Mouse (Mus musculus) heart, embryonic 12.5 days (tissue): ENCODE measurements around the gene Cdk17. TPM values are rescaled to one million over a fixed set of nuclear protein-coding genes. Genes with fewer than 3 reads are reported as not detected.

Experiments used
- ATAC-seq: fragments of 200-750 bp; cut with Nextera tagmentation; 2 replicates; pipeline ENCODE4 v1.8.0; 2017; ENCODE audit warnings: moderate TSS enrichment, moderate library complexity; ENCODE audit not compliant: insufficient number of reproducible peaks, low FRiP score
- H3K27ac ChIP-seq: fragments of 300-500 bp; sonication (generic); 2 replicates; pipeline ENCODE4 v1.5.1; 2016; ENCODE audit warnings: mild to moderate bottlenecking, moderate library complexity; ENCODE audit not compliant: poor library complexity, severe bottlenecking
- H3K27me3 ChIP-seq: fragments of 300-500 bp; sonication (generic); replicated peaks from 2 replicates; pipeline ENCODE4 v1.6.1; 2016; ENCODE audit warnings: mild to moderate bottlenecking, moderate library complexity
- H3K36me3 ChIP-seq: fragments of 300-500 bp; sonication (generic); 2 replicates; pipeline ENCODE4 v1.6.1; 2016; ENCODE audit warnings: mild to moderate bottlenecking, moderate library complexity
- H3K4me1 ChIP-seq: fragments of 300-500 bp; sonication (generic); replicated peaks from 2 replicates; pipeline ENCODE4 v1.6.1; 2016; ENCODE audit warnings: mild to moderate bottlenecking
- H3K4me2 ChIP-seq: fragments of 300-500 bp; sonication (generic); 2 replicates; pipeline ENCODE4 v1.6.1; 2016; ENCODE audit warnings: mild to moderate bottlenecking, moderate library complexity
- H3K4me3 ChIP-seq: fragments of 300-500 bp; sonication (generic); 2 replicates; pipeline ENCODE4 v1.5.1; 2016; ENCODE audit warnings: mild to moderate bottlenecking
- H3K9ac ChIP-seq: fragments of 300-500 bp; sonication (generic); 2 replicates; pipeline ENCODE4 v1.6.1; 2016; ENCODE audit warnings: mild to moderate bottlenecking, moderate library complexity
- H3K9me3 ChIP-seq: fragments of 300-500 bp; sonication (generic); replicated peaks from 2 replicates; pipeline ENCODE4 v1.6.1; 2016; ENCODE audit warnings: mild to moderate bottlenecking, moderate library complexity
- WGBS: fragments of 180-500 bp; shearing (Covaris S2); methylation state at CpG from one replicate; pipeline ENCODE4 v1.1.7; 2016; 5-methylcytosine and 5-hydroxymethylcytosine counted together
- polyA plus RNA-seq: library from polyadenylated mRNA; unstranded; fragments of >200 nt; fragmentation: Nextera tagmentation; extraction: Ambion mirVana; gene quantifications from 2 replicates; pipeline ENCODE4 v1.2.1, GENCODE M21; 2016

Cdk17 gene
- polyA plus RNA-seq, 1 experiment from 2014 or later, result 25.2 TPM

DNA sequence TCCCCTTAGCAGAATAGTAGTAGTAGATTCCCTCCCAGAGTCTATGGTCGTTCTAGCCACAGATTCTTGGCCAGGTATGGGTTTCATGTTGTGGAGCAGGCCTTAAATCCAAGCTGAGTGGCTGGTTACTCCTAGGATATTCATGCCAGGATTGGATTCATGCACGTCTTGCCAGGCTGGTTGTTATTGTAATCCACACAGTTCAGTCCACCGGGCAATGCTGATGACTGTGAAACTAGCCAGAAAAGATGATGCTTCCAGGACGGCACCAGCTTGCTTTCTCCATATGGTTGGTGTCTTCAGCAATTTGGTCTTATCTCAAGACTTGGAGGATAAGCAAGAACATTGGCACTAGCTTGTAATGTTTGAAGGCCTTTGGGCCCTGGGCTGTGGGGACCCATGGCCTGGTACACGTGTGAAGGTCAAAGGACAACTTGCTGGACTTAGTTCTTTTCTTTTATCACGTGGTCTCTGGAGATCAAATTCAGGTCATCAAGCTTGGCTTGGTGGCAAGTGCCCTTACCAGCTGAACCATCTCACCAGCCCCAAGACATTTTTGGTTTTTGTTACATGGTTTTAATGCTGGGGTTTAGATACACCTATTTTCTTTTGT, 41.3 kb downstream of the Cdk17 start:
- Histone ChIP-seq H3K4me1 (0 out of 2 replicates have a peak, but pooled peaks cover 11% of the 10 kb centered on the region), H3K27me3 (no peaks in the 10 kb centered on the region), H3K27ac (no peak overlapping the region), H3K4me3 (no peak overlapping the region), H3K9ac (no peak overlapping the region), H3K4me2 (no peak overlapping the region), H3K9me3 (peaks cover 5% of the 10 kb centered on the region; the same call in 1 of the 2 replicates), H3K36me3 (peaks cover 14% of the 10 kb centered on the region)
- 88% methylated on average over 6 of the region's 6 CpGs for WGBS
- ATAC-seq, result no peak

GRCm38 (mm10) chr10:93205287-93205956, 44.7 kb downstream of the Cdk17 start:
- whole genome bisulfite sequencing, result 86% methylated on average over 4 of the region's 4 CpGs
- H3K9me3 ChIP-seq, result no peaks in the 10 kb centered on the region
- H3K4me2 ChIP-seq, result no peak overlapping the region
- H3K4me3 ChIP-seq, result no peak overlapping the region
- H3K27ac ChIP-seq, result no peak overlapping the region
- H3K36me3 ChIP-seq, result 0 out of 2 replicates have a peak, but pooled peaks cover 4% of the 10 kb centered on the region
- no peak for ATAC-seq
- H3K4me1 ChIP-seq, result peaks cover 12% of the 10 kb centered on the region; the same call in 1 of the 2 replicates
- H3K9ac ChIP-seq, result no peak overlapping the region
- H3K27me3 ChIP-seq, result no peaks in the 10 kb centered on the region

DNA sequence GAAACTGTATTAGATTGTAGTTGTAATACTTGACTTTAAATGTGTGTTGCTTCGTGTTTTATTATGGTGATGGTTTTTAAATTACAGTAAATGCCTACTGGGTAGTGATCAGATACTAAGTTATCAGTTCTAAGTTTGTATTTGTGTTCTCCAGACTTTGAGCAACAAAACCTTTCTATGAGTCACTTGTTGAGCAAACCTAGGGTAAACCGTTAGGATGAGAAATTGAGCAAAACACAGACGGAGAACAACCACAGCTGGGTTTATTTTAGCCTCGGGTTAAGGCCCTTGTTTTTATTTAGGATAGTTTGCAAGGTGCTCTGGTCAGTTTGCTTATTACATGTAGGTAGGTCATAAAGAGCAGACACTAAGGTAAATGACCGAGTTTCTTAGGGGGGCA, 46.5 kb downstream of the Cdk17 start:
- Histone ChIP-seq H3K4me1 (peaks cover 12% of the 10 kb centered on the region; the same call in 1 of the 2 replicates), H3K4me3 (no peak overlapping the region), H3K27me3 (no peaks in the 10 kb centered on the region), H3K36me3 (peaks cover 11% of the 10 kb centered on the region; the same call in 1 of the 2 replicates), H3K9ac (no peak overlapping the region), H3K9me3 (no peaks in the 10 kb centered on the region), H3K4me2 (no peak overlapping the region), H3K27ac (no peak overlapping the region)
- no peak for ATAC-seq
- 85% methylated on average over 5 of the region's 5 CpGs for WGBS

DNA sequence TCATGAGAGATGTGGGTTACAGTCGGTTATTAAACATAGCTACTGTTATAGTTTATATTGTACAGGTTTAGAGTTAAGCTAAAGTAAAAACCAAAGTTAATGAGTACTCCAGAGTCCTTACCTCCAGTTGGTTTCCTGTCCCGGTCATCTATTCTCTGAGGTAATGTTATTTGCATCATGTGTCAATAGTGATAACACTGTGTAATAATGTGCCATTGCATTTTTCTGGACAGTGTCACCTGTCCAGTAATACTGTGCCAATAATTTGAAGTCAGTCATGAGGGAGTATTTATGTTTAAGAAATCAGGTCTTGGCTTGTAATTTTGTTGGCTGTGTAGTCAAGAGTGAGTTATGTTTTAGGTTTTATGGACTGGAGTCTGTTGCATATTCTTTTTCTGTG, 52.0 kb downstream of the Cdk17 start:
- no peaks in the 10 kb centered on the region for H3K27me3 ChIP-seq
- H3K9me3 ChIP-seq, result peaks cover 5% of the 10 kb centered on the region; the same call in 1 of the 2 replicates
- ATAC-seq, result no peak
- H3K9ac ChIP-seq, result no peak overlapping the region
- peaks cover 45% of the 10 kb centered on the region for H3K36me3 ChIP-seq
- no peak overlapping the region for H3K27ac ChIP-seq
- H3K4me2 ChIP-seq, result no peak overlapping the region
- H3K4me1 ChIP-seq, result peaks cover 4% of the 10 kb centered on the region; the same call in 1 of the 2 replicates
- no peak overlapping the region for H3K4me3 ChIP-seq
- WGBS, result 88% methylated on average over 2 of the region's 2 CpGs

DNA sequence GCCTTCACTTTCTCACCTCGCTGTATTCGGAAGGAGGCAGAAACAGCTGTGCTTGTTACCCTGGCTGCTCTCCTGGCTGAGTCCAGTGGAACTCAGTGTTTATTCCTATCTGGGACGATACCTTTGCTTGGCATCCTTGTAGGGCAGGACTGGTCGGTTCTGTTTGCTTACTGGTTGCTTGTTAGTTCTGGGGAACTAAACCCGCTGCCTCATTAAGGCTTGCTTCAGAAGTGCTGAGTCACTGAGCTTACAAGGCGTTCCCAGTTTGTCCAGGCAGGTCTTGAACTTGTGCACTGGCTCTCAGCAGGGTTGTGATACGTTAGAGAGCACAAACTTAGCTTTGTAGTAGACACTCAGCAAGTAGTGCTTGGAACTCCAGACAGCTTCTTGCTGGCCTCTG, 52.7 kb downstream of the Cdk17 start:
- H3K4me2 ChIP-seq, result no peak overlapping the region
- H3K9ac ChIP-seq, result no peak overlapping the region
- H3K27me3 ChIP-seq, result no peaks in the 10 kb centered on the region
- no peak overlapping the region for H3K27ac ChIP-seq
- H3K4me1 ChIP-seq, result no peaks in the 10 kb centered on the region
- peaks cover 5% of the 10 kb centered on the region; the same call in 1 of the 2 replicates for H3K9me3 ChIP-seq
- H3K36me3 ChIP-seq, result peaks cover 51% of the 10 kb centered on the region
- WGBS, result 79% methylated on average over 7 of the region's 7 CpGs
- H3K4me3 ChIP-seq, result no peak overlapping the region
- no peak for ATAC-seq

- WGBS, result 67% methylated on average over 4 of the region's 4 CpGs
- Histone ChIP-seq H3K27me3 (no peaks in the 10 kb centered on the region), H3K4me3 (no peak overlapping the region), H3K36me3 (peaks cover 49% of the 10 kb centered on the region), H3K4me2 (no peak overlapping the region), H3K4me1 (no peaks in the 10 kb centered on the region), H3K9ac (no peak overlapping the region), H3K9me3 (peaks cover 5% of the 10 kb centered on the region; the same call in 1 of the 2 replicates), H3K27ac (no peak overlapping the region)
- no peak for ATAC-seq
Observed at GRCm38 (mm10) chr10:93214251-93214650, 53.6 kb downstream of the Cdk17 start.

GRCm38 (mm10) chr10:93215051-93215763, 54.5 kb downstream of the Cdk17 start:
- Histone ChIP-seq H3K4me1 (no peaks in the 10 kb centered on the region), H3K4me3 (no peak overlapping the region), H3K27ac (no peak overlapping the region), H3K27me3 (no peaks in the 10 kb centered on the region), H3K9ac (no peak overlapping the region), H3K4me2 (no peak overlapping the region), H3K36me3 (peaks cover 49% of the 10 kb centered on the region), H3K9me3 (peaks cover 5% of the 10 kb centered on the region; the same call in 1 of the 2 replicates)
- WGBS, result 91% methylated on average over 8 of the region's 8 CpGs
- no peak for ATAC-seq

DNA sequence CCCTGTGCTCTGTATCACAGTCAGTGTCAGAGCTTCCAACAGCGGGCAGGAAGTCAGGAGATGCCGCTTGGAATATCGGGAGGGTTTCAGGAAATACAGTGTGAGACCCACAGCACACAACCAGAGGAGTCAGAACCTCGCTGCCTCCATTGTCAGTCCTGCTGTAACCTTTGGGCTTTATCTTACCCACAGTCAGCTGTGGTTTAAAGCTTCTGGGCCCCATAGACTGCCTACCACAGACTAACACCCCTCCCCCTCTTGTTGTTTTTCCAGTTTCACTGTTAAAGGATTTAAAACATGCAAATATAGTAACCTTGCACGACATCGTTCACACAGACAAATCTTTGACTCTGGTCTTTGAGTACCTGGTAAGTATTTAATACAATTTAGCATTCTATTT, 65.1 kb downstream of the Cdk17 start:
- Histone ChIP-seq H3K4me2 (no peak overlapping the region), H3K4me1 (peaks cover 14% of the 10 kb centered on the region), H3K36me3 (peaks cover 25% of the 10 kb centered on the region), H3K4me3 (no peak overlapping the region), H3K27ac (no peak overlapping the region), H3K27me3 (no peaks in the 10 kb centered on the region), H3K9me3 (no peaks in the 10 kb centered on the region), H3K9ac (no peak overlapping the region)
- 62% methylated on average over 6 of the region's 6 CpGs for WGBS
- no peak for ATAC-seq

DNA sequence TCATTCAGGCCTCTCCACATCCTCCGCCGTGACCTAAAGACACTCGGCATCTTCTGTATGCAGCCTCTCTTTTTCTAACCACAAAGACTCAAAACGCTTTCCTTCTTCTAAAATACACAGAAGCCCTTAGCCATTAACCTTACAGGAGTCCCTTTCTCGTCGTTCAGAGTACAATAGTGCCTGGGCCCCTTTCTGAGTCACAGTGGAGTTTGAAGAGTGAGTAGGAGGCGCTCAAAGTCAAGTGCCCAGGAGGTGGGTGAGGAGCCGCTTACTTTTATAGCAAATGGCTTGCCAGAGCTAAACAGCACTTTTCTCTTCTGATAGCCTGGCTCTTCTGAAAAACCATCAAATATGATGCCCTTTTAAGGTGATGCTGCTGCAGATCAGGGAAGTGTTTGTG, 67.2 kb downstream of the Cdk17 start:
- 54% methylated on average over 8 of the region's 8 CpGs for WGBS
- Histone ChIP-seq H3K9me3 (no peaks in the 10 kb centered on the region), H3K4me3 (no peak overlapping the region), H3K9ac (no peak overlapping the region), H3K27ac (peak overlapping the region; percentile 75), H3K4me2 (no peak overlapping the region; the same call in 1 of the 2 replicates), H3K36me3 (peaks cover 39% of the 10 kb centered on the region), H3K4me1 (peaks cover 14% of the 10 kb centered on the region), H3K27me3 (no peaks in the 10 kb centered on the region)
- ATAC-seq, result no peak

DNA sequence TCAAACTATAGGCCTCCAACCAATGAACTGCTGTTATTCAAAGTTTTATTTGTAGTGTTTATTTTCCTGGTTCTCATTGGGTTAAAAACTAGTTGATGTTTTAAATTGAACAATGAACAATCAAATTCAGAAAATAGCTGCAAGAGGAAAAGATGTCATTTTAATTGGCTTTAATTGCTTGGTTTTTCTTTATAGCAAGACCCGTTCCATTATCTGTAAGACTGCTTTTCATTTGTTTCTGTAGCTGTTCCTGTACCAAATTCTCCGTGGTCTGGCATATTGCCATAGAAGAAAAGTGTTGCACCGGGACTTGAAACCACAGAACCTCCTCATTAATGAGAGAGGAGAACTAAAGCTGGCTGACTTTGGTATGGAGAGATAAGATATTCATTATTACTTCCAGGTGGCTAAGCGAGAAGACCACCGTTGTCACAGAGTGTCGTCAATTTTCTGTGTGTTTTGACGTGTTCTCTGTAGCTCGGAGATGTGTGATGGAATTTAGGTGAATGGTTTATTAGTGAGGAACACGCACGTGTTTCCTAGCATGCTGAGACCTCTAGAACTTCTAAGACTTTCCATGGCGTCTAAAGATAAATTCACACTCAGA, 67.8 kb downstream of the Cdk17 start:
- peaks cover 14% of the 10 kb centered on the region for H3K4me1 ChIP-seq
- H3K27me3 ChIP-seq, result no peaks in the 10 kb centered on the region
- H3K4me3 ChIP-seq, result no peak overlapping the region
- H3K27ac ChIP-seq, result peak overlapping the region; percentile 75; the same call in 1 of the 2 replicates
- H3K9ac ChIP-seq, result no peak overlapping the region
- peaks cover 44% of the 10 kb centered on the region for H3K36me3 ChIP-seq
- 65% methylated on average over 11 of the region's 11 CpGs for WGBS
- ATAC-seq, result no peak
- no peaks in the 10 kb centered on the region for H3K9me3 ChIP-seq
- H3K4me2 ChIP-seq, result no peak overlapping the region

DNA sequence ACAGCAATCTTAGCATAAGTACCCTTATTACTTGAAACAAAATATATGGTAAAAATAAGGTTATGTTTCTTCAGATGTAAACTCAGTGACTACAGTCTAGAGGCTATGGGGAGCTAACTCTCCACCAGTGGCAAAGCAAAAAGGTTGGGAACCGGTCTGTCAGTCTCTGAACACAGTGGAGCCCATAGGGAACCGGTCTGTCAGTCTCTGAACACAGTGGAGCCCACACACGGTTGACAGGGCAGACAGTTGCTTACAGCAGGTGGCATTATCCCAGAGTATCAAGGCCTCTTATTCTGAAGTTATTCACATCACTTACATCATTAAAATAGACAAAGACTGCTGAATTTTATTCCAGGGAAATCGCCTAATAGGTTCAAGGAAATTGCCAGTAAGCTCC, 70.8 kb downstream of the Cdk17 start:
- ATAC-seq, result no peak
- Histone ChIP-seq H3K4me1 (peaks cover 14% of the 10 kb centered on the region), H3K4me2 (no peak overlapping the region), H3K27me3 (no peaks in the 10 kb centered on the region), H3K27ac (no peak overlapping the region), H3K36me3 (peaks cover 45% of the 10 kb centered on the region), H3K9me3 (no peaks in the 10 kb centered on the region), H3K9ac (no peak overlapping the region), H3K4me3 (no peak overlapping the region)
- WGBS, result 85% methylated on average over 4 of the region's 4 CpGs
